Mouse (Mus musculus) heart, embryonic 15.5 days (tissue): ENCODE measurements around the gene Faxc. TPM values are rescaled to one million over a fixed set of nuclear protein-coding genes. Genes with fewer than 3 reads are reported as not detected.

Source experiments
- ATAC-seq: fragments of 200-750 bp; cut with Nextera tagmentation; replicated peaks from 2 replicates; pipeline ENCODE4 v1.8.0; 2017; ENCODE audit warnings: low read depth, moderate TSS enrichment; ENCODE audit not compliant: insufficient number of reproducible peaks, insufficient read depth, low FRiP score
- H3K27ac ChIP-seq: fragments of 300-500 bp; sonication (generic); 2 replicates; pipeline ENCODE4 v1.5.1; 2015; ENCODE audit warnings: mild to moderate bottlenecking, inconsistent platforms
- H3K27me3 ChIP-seq: fragments of 300-500 bp; sonication (generic); 2 replicates; pipeline ENCODE4 v1.6.1; 2015; ENCODE audit warnings: inconsistent platforms
- H3K36me3 ChIP-seq: fragments of 300-500 bp; sonication (generic); 2 replicates; pipeline ENCODE4 v1.6.1; 2015; ENCODE audit warnings: mild to moderate bottlenecking, inconsistent platforms
- H3K4me1 ChIP-seq: fragments of 300-500 bp; sonication (generic); replicated peaks from 2 replicates; pipeline ENCODE4 v1.6.1; 2015; ENCODE audit warnings: inconsistent platforms
- H3K4me2 ChIP-seq: fragments of 300-500 bp; sonication (generic); 2 replicates; pipeline ENCODE4 v1.6.1; 2015; ENCODE audit warnings: inconsistent platforms, mild to moderate bottlenecking, moderate library complexity
- H3K4me3 ChIP-seq: fragments of 300-500 bp; sonication (generic); 2 replicates; pipeline ENCODE4 v1.5.1; 2015; ENCODE audit warnings: mild to moderate bottlenecking, inconsistent platforms
- H3K9ac ChIP-seq: fragments of 300-500 bp; sonication (generic); 2 replicates; pipeline ENCODE4 v1.6.1; 2015; ENCODE audit warnings: mild to moderate bottlenecking, inconsistent platforms
- H3K9me3 ChIP-seq: fragments of 300-500 bp; sonication (generic); replicated peaks from 2 replicates; pipeline ENCODE4 v1.6.1; 2016; ENCODE audit warnings: inconsistent platforms
- WGBS: fragments of 180-500 bp; shearing (Covaris S2); methylation state at CpG from one replicate; pipeline ENCODE4 v1.1.7; 2015; ENCODE audit warnings: mixed read lengths; 5-methylcytosine and 5-hydroxymethylcytosine counted together
- polyA plus RNA-seq: library from polyadenylated mRNA; unstranded; fragments of >200 nt; fragmentation: Nextera tagmentation; extraction: Ambion mirVana; gene quantifications from 2 replicates; pipeline ENCODE4 v1.2.1, GENCODE M21; 2015

Faxc gene
- polyA plus RNA-seq = 1.7 and 2.1 TPM in 2 replicates

DNA sequence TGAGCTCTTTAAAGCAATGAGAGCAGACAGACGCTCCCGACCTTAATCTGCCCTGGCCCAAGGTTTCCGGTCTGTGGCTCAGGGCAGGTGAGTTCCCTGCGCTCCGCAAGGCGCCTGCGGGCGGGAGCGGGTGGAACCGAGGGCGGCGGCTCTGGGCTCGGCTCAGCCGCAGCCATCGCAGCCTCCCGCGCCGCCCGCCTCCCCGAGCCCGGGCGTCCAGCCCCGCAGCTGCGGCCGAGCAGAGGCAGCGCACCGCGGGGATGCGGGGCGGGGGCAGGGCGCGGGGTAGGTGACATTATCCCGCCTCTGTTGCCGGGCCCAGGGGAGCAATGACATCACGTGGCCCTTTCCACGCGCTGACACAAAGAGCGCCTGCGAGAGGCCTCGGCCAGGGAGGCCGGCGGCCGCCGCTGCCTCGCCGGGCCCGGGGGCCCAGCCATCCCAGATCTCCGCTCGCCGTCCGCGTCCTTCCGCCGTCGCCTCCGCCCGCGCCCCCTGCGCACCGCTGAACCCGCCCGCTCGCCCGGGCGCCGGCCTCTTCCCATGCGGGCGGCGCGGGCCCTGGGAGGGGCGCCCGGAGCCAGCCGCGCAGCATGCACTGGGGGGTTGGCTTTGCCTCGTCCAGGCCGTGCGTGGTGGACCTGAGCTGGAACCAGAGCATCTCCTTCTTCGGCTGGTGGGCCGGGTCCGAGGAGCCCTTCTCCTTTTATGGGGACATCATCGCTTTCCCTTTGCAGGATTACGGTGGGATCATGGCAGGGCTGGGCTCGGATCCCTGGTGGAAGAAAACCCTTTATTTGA lies at the start of gene Faxc:
TSS of gene Faxc (plus strand) at position 359 of the 801 bp plus-strand sequence.
- H3K4me1 ChIP-seq = peaks cover 7% of the 10 kb centered on the region; the same call in 1 of the 2 replicates
- ATAC-seq = peak; percentile 76
- no peaks in the 10 kb centered on the region for H3K27me3 ChIP-seq
- H3K9ac ChIP-seq = peak within 1 kb of the TSS; percentile 77
- no peaks in the 10 kb centered on the region for H3K9me3 ChIP-seq
- WGBS = under 1% methylated on average over 52 of the region's 83 CpGs
- H3K27ac ChIP-seq = peak within 1 kb of the TSS; percentile 54
- H3K36me3 ChIP-seq = no peaks in the 10 kb centered on the region
- peak within 1 kb of the TSS; percentile 97 for H3K4me2 ChIP-seq
- H3K4me3 ChIP-seq = peak within 1 kb of the TSS; percentile 71

- no peak for ATAC-seq
- H3K4me1 ChIP-seq = no peaks in the 10 kb centered on the region; the same call in 1 of the 2 replicates
- H3K36me3 ChIP-seq = no peaks in the 10 kb centered on the region
- H3K27ac ChIP-seq = no peak overlapping the region
- H3K27me3 ChIP-seq = no peaks in the 10 kb centered on the region
- no peak overlapping the region for H3K9ac ChIP-seq
- 89% methylated on average over 6 of the region's 6 CpGs for WGBS
- H3K4me3 ChIP-seq = no peak overlapping the region
- H3K9me3 ChIP-seq = no peaks in the 10 kb centered on the region
- H3K4me2 ChIP-seq = no peak overlapping the region
These were observed 48.3 kb upstream of the Faxc start for GRCm38 (mm10) chr4:21882806-21883205.

GRCm38 (mm10) chr4:21885831-21886230 lies 45.3 kb upstream of the Faxc start:
- WGBS = 66% methylated on average over 8 of the region's 8 CpGs
- no peaks in the 10 kb centered on the region for H3K36me3 ChIP-seq
- H3K27ac ChIP-seq = no peak overlapping the region
- no peak overlapping the region for H3K4me2 ChIP-seq
- H3K4me3 ChIP-seq = no peak overlapping the region
- ATAC-seq = no peak
- H3K9me3 ChIP-seq = no peaks in the 10 kb centered on the region
- no peaks in the 10 kb centered on the region for H3K4me1 ChIP-seq
- H3K9ac ChIP-seq = no peak overlapping the region
- no peaks in the 10 kb centered on the region for H3K27me3 ChIP-seq

GRCm38 (mm10) chr4:21931772-21932630 lies 872 bp downstream of the Faxc start:
- H3K27me3 ChIP-seq = no peaks in the 10 kb centered on the region
- H3K4me1 ChIP-seq = peaks cover 7% of the 10 kb centered on the region; the same call in 1 of the 2 replicates
- no peaks in the 10 kb centered on the region for H3K36me3 ChIP-seq
- H3K4me2 ChIP-seq = peak overlapping the region; percentile 97
- peak overlapping the region; percentile 54; the same call in 1 of the 2 replicates for H3K27ac ChIP-seq
- no peaks in the 10 kb centered on the region for H3K9me3 ChIP-seq
- WGBS = 16% methylated on average over 23 of the region's 23 CpGs
- 0 out of 2 replicates have a peak, but pooled peaks have one; percentile 10 for ATAC-seq
- peak overlapping the region; percentile 71 for H3K4me3 ChIP-seq
- H3K9ac ChIP-seq = peak overlapping the region; percentile 77

DNA sequence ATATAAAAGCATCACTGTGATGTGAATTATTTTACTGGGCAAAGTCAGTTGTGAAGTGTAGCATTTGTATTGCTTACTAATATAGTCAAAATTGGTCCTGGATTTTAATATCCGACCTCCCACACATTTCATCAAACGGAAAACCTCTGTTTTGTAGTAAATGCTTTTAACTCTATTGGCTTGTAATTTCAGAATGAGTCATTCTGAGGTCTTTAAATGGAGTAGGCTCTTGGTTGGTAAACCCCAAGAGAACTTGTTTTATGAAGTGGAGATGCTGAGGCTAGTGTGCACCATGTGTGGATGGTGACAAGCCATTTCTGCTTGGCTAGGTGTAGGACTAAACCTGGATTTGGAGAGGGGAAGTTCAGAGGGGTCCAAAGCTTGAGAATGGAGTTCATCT lies 4.2 kb downstream of the Faxc start:
- Histone ChIP-seq H3K27me3 (no peaks in the 10 kb centered on the region), H3K27ac (no peak overlapping the region), H3K4me2 (no peak overlapping the region), H3K36me3 (no peaks in the 10 kb centered on the region), H3K9me3 (no peaks in the 10 kb centered on the region), H3K4me3 (no peak overlapping the region), H3K9ac (no peak overlapping the region), H3K4me1 (peaks cover 7% of the 10 kb centered on the region; the same call in 1 of the 2 replicates)
- ATAC-seq = no peak
- WGBS = 91% methylated on average over 2 of the region's 2 CpGs

GRCm38 (mm10) chr4:21936424-21936823 lies 5.3 kb downstream of the Faxc start:
- H3K36me3 ChIP-seq = no peaks in the 10 kb centered on the region
- H3K27me3 ChIP-seq = no peaks in the 10 kb centered on the region
- WGBS = 90% methylated on average over 9 of the region's 9 CpGs
- ATAC-seq = no peak
- H3K9ac ChIP-seq = no peak overlapping the region
- no peak overlapping the region for H3K4me2 ChIP-seq
- H3K4me3 ChIP-seq = no peak overlapping the region
- no peak overlapping the region for H3K27ac ChIP-seq
- H3K4me1 ChIP-seq = 0 out of 2 replicates have a peak, but pooled peaks cover 4% of the 10 kb centered on the region
- H3K9me3 ChIP-seq = no peaks in the 10 kb centered on the region

DNA sequence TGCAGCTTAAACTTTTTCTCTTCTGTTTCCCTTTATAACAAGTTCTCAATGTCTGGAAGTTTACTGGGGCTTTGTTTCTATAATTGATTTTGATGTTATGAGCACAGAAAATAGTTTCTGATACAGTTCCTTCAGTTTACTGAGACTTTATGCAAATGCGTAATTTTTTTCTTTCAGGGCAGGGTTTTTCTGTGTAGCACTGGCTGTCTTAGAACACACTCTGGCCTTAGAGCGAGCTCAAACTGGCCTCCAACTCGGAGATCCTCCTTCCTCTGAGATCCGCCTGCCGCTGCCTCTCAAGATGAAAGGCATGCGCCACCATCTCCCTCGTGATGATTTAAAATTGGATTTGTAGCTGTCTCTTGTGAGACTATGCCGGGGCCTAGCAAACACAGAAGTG lies 6.8 kb downstream of the Faxc start:
- H3K4me3 ChIP-seq = no peak overlapping the region
- no peaks in the 10 kb centered on the region for H3K9me3 ChIP-seq
- H3K36me3 ChIP-seq = no peaks in the 10 kb centered on the region
- H3K27ac ChIP-seq = no peak overlapping the region
- no peaks in the 10 kb centered on the region for H3K4me1 ChIP-seq
- 84% methylated on average over 8 of the region's 8 CpGs for WGBS
- no peaks in the 10 kb centered on the region for H3K27me3 ChIP-seq
- H3K9ac ChIP-seq = no peak overlapping the region
- no peak for ATAC-seq
- H3K4me2 ChIP-seq = no peak overlapping the region

GRCm38 (mm10) chr4:21944672-21945071 lies 13.5 kb downstream of the Faxc start:
- H3K4me3 ChIP-seq = no peak overlapping the region
- no peak for ATAC-seq
- no peaks in the 10 kb centered on the region for H3K27me3 ChIP-seq
- H3K36me3 ChIP-seq = no peaks in the 10 kb centered on the region
- no peaks in the 10 kb centered on the region for H3K4me1 ChIP-seq
- H3K4me2 ChIP-seq = no peak overlapping the region
- H3K27ac ChIP-seq = no peak overlapping the region
- no peaks in the 10 kb centered on the region for H3K9me3 ChIP-seq
- WGBS = 80% methylated on average over 3 of the region's 3 CpGs
- no peak overlapping the region for H3K9ac ChIP-seq

DNA sequence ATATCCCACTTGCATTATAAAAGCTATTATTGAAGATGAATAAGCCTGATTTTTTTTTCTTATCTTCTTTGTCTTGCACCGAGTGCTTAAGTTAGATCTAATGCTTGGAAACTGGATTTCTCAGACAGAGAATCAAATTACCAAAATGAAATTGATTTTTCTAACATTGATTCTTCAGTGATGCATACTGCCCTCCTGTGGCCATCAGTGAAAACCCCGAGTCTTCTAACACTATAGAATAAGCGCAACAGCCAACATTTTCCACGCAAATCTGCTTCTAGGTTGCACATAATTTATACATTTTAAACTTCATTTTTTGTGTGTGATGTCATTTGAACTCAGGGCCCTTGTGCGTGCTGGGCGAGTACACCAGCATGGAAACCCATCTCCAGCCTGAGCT lies 20.3 kb downstream of the Faxc start:
- Histone ChIP-seq H3K27ac (no peak overlapping the region), H3K4me2 (no peak overlapping the region)
- WGBS = 34% methylated on average over 6 of the region's 6 CpGs

GRCm38 (mm10) chr4:21952255-21952654 lies 21.1 kb downstream of the Faxc start:
- Histone ChIP-seq H3K4me1 (no peaks in the 10 kb centered on the region), H3K27ac (no peak overlapping the region), H3K36me3 (no peaks in the 10 kb centered on the region), H3K9me3 (no peaks in the 10 kb centered on the region), H3K9ac (no peak overlapping the region), H3K4me3 (no peak overlapping the region), H3K27me3 (no peaks in the 10 kb centered on the region), H3K4me2 (no peak overlapping the region)
- 33% methylated on average over 2 of the region's 2 CpGs for WGBS
- no peak for ATAC-seq

More for the DNA sequence above, 20.3 kb downstream of the Faxc start:
- Histone ChIP-seq H3K9ac (no peak overlapping the region), H3K9me3 (no peaks in the 10 kb centered on the region), H3K36me3 (no peaks in the 10 kb centered on the region), H3K4me1 (no peaks in the 10 kb centered on the region), H3K4me3 (no peak overlapping the region), H3K27me3 (no peaks in the 10 kb centered on the region)
- no peak for ATAC-seq

GRCm38 (mm10) chr4:21957570-21958321 lies 26.6 kb downstream of the Faxc start:
- 56% methylated on average over 7 of the region's 7 CpGs for WGBS
- Histone ChIP-seq H3K4me2 (no peak overlapping the region), H3K9me3 (no peaks in the 10 kb centered on the region), H3K27me3 (no peaks in the 10 kb centered on the region), H3K9ac (no peak overlapping the region), H3K4me1 (no peaks in the 10 kb centered on the region), H3K36me3 (no peaks in the 10 kb centered on the region), H3K4me3 (no peak overlapping the region), H3K27ac (no peak overlapping the region)
- ATAC-seq = no peak
